Mouse (Mus musculus) bone marrow, adult 2 months (tissue): ENCODE data around the gene Nubp1.

Experiments
- CTCF ChIP-seq: fragments of 200-500 bp; IDR thresholded peaks from 2 replicates; pipeline ENCODE4 v1.5.1; 2011; ENCODE audit warnings: low read length, control low read depth; ENCODE audit not compliant: control insufficient read depth, insufficient read depth
- POLR2A ChIP-seq: fragments of 200-500 bp; IDR thresholded peaks from 2 replicates; pipeline ENCODE4 v1.6.1; 2011; ENCODE audit warnings: low read depth, mild to moderate bottlenecking, control low read depth, low read length, borderline replicate concordance; ENCODE audit not compliant: control insufficient read depth

DNA sequence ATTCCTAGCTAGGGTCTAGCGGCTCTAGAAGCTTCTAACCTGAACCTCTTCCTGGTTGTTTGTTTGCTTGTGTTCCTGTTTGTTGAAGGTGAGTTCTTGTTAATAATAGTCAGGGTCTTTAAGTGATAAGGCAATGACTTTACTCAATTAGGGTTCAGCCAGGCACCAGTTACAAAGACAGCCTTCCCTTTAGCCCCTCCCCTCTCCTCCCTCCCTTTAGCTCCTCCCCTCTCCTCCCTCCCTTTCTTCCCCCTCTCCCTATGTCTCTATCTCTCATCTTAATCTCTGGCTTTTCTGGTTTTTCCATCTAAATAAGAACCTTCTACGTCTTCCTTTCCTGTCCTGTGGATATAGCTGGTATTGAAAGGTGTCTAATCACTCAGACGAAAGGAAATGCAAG is 27.2 kb upstream of the Nubp1 start:
- TF ChIP-seq CTCF (no peak), POLR2A (no peak)
